Mouse (Mus musculus) testis, adult 2 months (tissue): Measurements from ENCODE around the gene Senp2.

Experiments used
- CTCF ChIP-seq: fragments of 200-500 bp; IDR thresholded peaks from 2 replicates; pipeline ENCODE4 v1.5.1; 2012; ENCODE audit warnings: low read depth, mild to moderate bottlenecking, inconsistent platforms, low read length, moderate library complexity; ENCODE audit not compliant: control insufficient read depth, insufficient read depth, insufficient replicate concordance
- POLR2A ChIP-seq: fragments of 200-500 bp; IDR thresholded peaks from 2 replicates; pipeline ENCODE4 v1.6.1; 2012; ENCODE audit warnings: low read depth, mild to moderate bottlenecking, inconsistent platforms, low read length, moderate library complexity; ENCODE audit not compliant: control insufficient read depth

DNA sequence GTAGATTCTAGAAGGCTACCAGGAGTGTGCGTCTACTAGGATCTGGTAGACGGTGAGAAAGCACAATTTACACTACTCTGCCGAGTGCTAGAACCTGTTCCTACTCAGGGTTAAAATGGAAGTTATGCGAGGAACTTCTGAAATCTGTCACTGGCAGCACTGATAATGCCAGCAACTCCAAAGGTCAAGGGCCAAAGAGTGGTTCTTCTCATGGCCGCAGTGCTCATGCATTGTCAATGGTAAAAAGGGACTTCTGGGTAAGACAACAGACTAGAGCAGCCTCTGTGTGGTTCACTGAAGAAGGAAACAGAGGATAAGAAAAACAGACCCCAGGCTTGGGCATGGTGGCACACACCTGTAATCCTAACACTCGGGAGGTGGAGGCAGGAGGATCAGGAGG lies 38.7 kb upstream of the Senp2 start:
- TF ChIP-seq CTCF (no peak), POLR2A (no peak)
